Mouse (Mus musculus) testis, adult 2 months (tissue): ENCODE measurements at regions not wholly inside any gene's neighbourhood (a gene's known extent, or its start where the extent isn't known, plus 50 kb on each side); places are given as distances from the start of the nearest gene placed in this dataset.

ENCODE experiments used
- CTCF ChIP-seq: fragments of 200-500 bp; IDR thresholded peaks from 2 replicates; pipeline ENCODE4 v1.5.1; 2012; ENCODE audit warnings: low read depth, mild to moderate bottlenecking, inconsistent platforms, low read length, moderate library complexity; ENCODE audit not compliant: control insufficient read depth, insufficient read depth, insufficient replicate concordance
- POLR2A ChIP-seq: fragments of 200-500 bp; IDR thresholded peaks from 2 replicates; pipeline ENCODE4 v1.6.1; 2012; ENCODE audit warnings: low read depth, mild to moderate bottlenecking, inconsistent platforms, low read length, moderate library complexity; ENCODE audit not compliant: control insufficient read depth

GRCm38 (mm10) chr10:42117523-42117922 is 99.3 kb upstream of the Armc2 start:
- no peak for TF ChIP-seq CTCF
- TF ChIP-seq POLR2A = no peak
